Mouse (Mus musculus): Measurements from ENCODE around the gene Krt8. TPM values are rescaled to one million over a fixed set of nuclear protein-coding genes. Genes with fewer than 3 reads are reported as not detected.

Gene Krt8
- total RNA-seq (2014; rRNA removed; ENCODE audit: low replicate concordance) = 19.0 and 110 TPM in 2 replicates
- 7.2 and 10.0 TPM in 2 replicates for polyA plus RNA-seq (2015; fragmentation: Nextera tagmentation; extraction: Ambion mirVana)

DNA sequence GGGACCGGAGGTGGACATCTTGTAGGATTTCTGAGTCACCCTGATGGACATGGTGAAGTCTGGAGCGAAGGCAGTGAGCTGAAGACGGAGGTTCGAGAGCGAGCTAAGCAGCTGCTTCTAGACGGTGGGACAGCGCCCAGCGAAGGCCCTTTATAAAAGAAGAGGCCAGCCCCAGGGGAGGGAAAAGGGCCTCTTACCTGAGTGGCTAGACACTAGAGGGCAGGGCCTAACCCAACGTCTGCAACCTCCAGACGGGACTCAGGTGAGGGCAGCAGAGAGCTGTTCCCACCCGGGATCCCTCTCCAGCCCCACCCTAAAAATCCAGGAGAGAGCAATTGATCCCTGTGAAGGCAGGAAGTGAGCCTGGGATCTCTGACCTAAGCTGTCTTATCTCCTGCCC lies at the start of gene Krt8:
Gene Krt8, minus strand, starts transcription at position 294 of the 400 bp plus-strand sequence.
- Histone ChIP-seq H3K27ac (ENCODE audit: low read depth) (no peak within 1 kb of the TSS), H3K27me3 (ENCODE audit: control insufficient read depth, insufficient read depth, low read length) (peaks cover 38% of the 10 kb centered on the region; the same call in 1 of the 2 replicates), H3K4me1 (ENCODE audit: control insufficient read depth, insufficient read depth) (peaks cover 4% of the 10 kb centered on the region), H3K9me3 (replicated peaks; ENCODE audit: control insufficient read depth, low read length) (no peaks in the 10 kb centered on the region), H3K9ac (replicated peaks; ENCODE audit: low read depth, low read length) (peak within 1 kb of the TSS; percentile 24; the same call in 1 of the 2 replicates), H3K36me3 (replicated peaks; ENCODE audit: control insufficient read depth, insufficient read depth, low read length) (no peaks in the 10 kb centered on the region), H3K4me3 (ENCODE audit: low read depth, low read length) (peak within 1 kb of the TSS; percentile 40), H3K4me2 (ENCODE audit: low read depth, low read length) (peak within 1 kb of the TSS; percentile 62)
- 35% methylated on average over 11 of the region's 11 CpGs for WGBS
- DNase-seq (ENCODE audit: low spot score) (no peak), ATAC-seq (ENCODE audit: insufficient read depth, low read depth) (no peak)
- TF ChIP-seq CTCF (IDR thresholded peaks at IDR 0.05; ENCODE audit: low read depth) = no peak
- TF ChIP-seq EP300 (IDR thresholded peaks at IDR 0.05; ENCODE audit: low read depth) = no peak

DNA sequence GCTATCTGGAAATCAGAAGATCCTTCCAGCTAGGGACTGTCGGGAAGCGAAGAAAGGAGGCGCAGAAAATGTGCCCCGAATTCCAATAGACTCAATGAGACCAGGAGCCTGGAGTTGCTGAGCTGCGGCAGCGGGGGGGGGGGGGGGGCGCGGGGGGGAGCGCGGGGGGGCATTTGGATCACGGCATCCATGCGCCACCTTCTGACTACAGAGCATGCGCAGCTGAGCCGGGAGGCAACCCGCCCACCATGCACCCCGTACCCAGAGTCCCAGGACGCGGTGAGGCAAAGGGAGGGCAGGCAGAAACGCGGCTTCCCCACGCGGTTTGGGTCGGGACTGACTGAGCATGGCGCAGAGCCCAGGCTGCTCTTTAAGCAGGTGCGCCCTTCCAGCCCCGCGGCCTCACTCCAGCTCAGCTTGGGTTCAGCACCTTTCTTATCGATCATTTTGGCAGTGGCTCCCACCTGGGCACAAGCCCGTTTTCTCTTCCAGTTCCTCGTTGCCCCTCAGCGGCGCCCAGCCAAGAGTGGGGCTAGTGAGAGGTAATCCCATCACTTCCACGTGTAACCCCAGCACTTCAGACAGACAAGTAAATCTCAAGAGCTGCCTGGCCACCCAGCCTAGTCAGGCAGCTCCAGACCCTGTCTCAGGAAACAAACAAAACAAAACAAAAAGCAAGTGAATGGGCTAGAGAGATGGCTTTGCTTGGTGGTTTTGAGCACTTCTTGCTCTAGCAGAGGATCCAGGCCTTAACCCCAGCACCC lies 47.8 kb upstream of the Krt8 start:
- 3% methylated on average over 24 of the region's 33 CpGs for WGBS
- peak; percentile 76 for ATAC-seq (ENCODE audit: insufficient read depth, low read depth)
- peak overlapping the region; percentile 80 for H3K4me2 ChIP-seq (ENCODE audit: low read depth, low read length)

DNA sequence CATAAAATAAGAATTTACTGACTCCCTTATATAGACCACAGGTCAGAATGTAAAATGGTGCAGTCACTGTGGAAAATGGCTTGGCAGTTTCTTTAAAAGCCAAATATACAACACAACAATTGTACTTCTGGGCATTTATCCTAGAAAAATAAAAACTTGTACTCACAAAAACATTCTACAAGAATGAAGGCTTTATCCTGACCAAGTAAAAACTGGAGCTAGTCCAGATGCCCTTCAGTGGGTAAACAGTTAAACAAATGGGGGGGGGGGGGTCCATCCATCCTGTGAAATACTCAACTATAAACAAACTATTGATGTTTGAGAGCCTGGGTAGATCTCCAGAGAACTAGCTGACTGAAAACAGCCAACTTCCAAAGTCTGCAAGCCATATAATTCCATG lies 45.6 kb upstream of the Krt8 start:
- no peak overlapping the region for H3K27ac ChIP-seq (ENCODE audit: low read depth)
- H3K4me1 ChIP-seq (ENCODE audit: control insufficient read depth, insufficient read depth) = 0 out of 2 replicates have a peak, but pooled peaks cover 6% of the 10 kb centered on the region
- no peaks in the 10 kb centered on the region for H3K36me3 ChIP-seq (replicated peaks; ENCODE audit: control insufficient read depth, insufficient read depth, low read length)
- H3K4me3 ChIP-seq (ENCODE audit: low read depth, low read length) = no peak overlapping the region
- no peak overlapping the region for H3K4me2 ChIP-seq (ENCODE audit: low read depth, low read length)
- no peaks in the 10 kb centered on the region for H3K9me3 ChIP-seq (replicated peaks; ENCODE audit: control insufficient read depth, low read length)
- H3K27me3 ChIP-seq (ENCODE audit: control insufficient read depth, insufficient read depth, low read length) = no peaks in the 10 kb centered on the region
- H3K9ac ChIP-seq (replicated peaks; ENCODE audit: low read depth, low read length) = no peak overlapping the region
- TF ChIP-seq CTCF (IDR thresholded peaks at IDR 0.05; ENCODE audit: low read depth) (no peak), EP300 (IDR thresholded peaks at IDR 0.05; ENCODE audit: low read depth) (no peak)
- DNase-seq (ENCODE audit: low spot score) (no peak), ATAC-seq (ENCODE audit: insufficient read depth, low read depth) (no peak)

More for the DNA sequence above, 47.8 kb upstream of the Krt8 start:
- no peak overlapping the region; the same call in 1 of the 2 replicates for H3K27ac ChIP-seq (ENCODE audit: low read depth)
- peak; percentile 43 for DNase-seq (ENCODE audit: low spot score)
- H3K4me1 ChIP-seq (ENCODE audit: control insufficient read depth, insufficient read depth) = 0 out of 2 replicates have a peak, but pooled peaks cover 6% of the 10 kb centered on the region
- peak overlapping the region; percentile 15 for H3K9ac ChIP-seq (replicated peaks; ENCODE audit: low read depth, low read length)
- no peaks in the 10 kb centered on the region for H3K27me3 ChIP-seq (ENCODE audit: control insufficient read depth, insufficient read depth, low read length)
- no peaks in the 10 kb centered on the region for H3K36me3 ChIP-seq (replicated peaks; ENCODE audit: control insufficient read depth, insufficient read depth, low read length)
- H3K4me3 ChIP-seq (ENCODE audit: low read depth, low read length) = peak overlapping the region; percentile 46
- no peaks in the 10 kb centered on the region for H3K9me3 ChIP-seq (replicated peaks; ENCODE audit: control insufficient read depth, low read length)
- TF ChIP-seq CTCF (IDR thresholded peaks at IDR 0.05; ENCODE audit: low read depth) = no peak
- no peak for TF ChIP-seq EP300 (IDR thresholded peaks at IDR 0.05; ENCODE audit: low read depth)

- Histone ChIP-seq H3K27me3 (ENCODE audit: control insufficient read depth, insufficient read depth, low read length) (no peaks in the 10 kb centered on the region), H3K9ac (replicated peaks; ENCODE audit: low read depth, low read length) (no peak overlapping the region), H3K9me3 (replicated peaks; ENCODE audit: control insufficient read depth, low read length) (no peaks in the 10 kb centered on the region), H3K4me2 (ENCODE audit: low read depth, low read length) (no peak overlapping the region), H3K4me3 (ENCODE audit: low read depth, low read length) (no peak overlapping the region), H3K4me1 (ENCODE audit: control insufficient read depth, insufficient read depth) (0 out of 2 replicates have a peak, but pooled peaks cover 6% of the 10 kb centered on the region), H3K27ac (ENCODE audit: low read depth) (no peak overlapping the region), H3K36me3 (replicated peaks; ENCODE audit: control insufficient read depth, insufficient read depth, low read length) (no peaks in the 10 kb centered on the region)
- DNase-seq (ENCODE audit: low spot score) (no peak), ATAC-seq (ENCODE audit: insufficient read depth, low read depth) (no peak)
- WGBS = 84% methylated on average over 6 of the region's 6 CpGs
- TF ChIP-seq CTCF (IDR thresholded peaks at IDR 0.05; ENCODE audit: low read depth) = no peak
Measured at GRCm38 (mm10) chr15:102048006-102048405, 43.7 kb upstream of the Krt8 start.

- Histone ChIP-seq H3K27me3 (ENCODE audit: control insufficient read depth, insufficient read depth, low read length) (no peaks in the 10 kb centered on the region), H3K4me1 (ENCODE audit: control insufficient read depth, insufficient read depth) (no peaks in the 10 kb centered on the region), H3K4me3 (ENCODE audit: low read depth, low read length) (no peak overlapping the region), H3K36me3 (replicated peaks; ENCODE audit: control insufficient read depth, insufficient read depth, low read length) (no peaks in the 10 kb centered on the region), H3K27ac (ENCODE audit: low read depth) (no peak overlapping the region), H3K4me2 (ENCODE audit: low read depth, low read length) (no peak overlapping the region), H3K9me3 (replicated peaks; ENCODE audit: control insufficient read depth, low read length) (no peaks in the 10 kb centered on the region), H3K9ac (replicated peaks; ENCODE audit: low read depth, low read length) (no peak overlapping the region)
- no peak for DNase-seq (ENCODE audit: low spot score)
- no peak for TF ChIP-seq CTCF (IDR thresholded peaks at IDR 0.05; ENCODE audit: low read depth)
- no peak for TF ChIP-seq EP300 (IDR thresholded peaks at IDR 0.05; ENCODE audit: low read depth)
- 60% methylated on average over 10 of the region's 10 CpGs for WGBS
- no peak for ATAC-seq (ENCODE audit: insufficient read depth, low read depth)
Measured at GRCm38 (mm10) chr15:102045691-102046090, 41.4 kb upstream of the Krt8 start.

Measured in heart, postnatal 0 days (tissue).